Mouse (Mus musculus): ENCODE measurements around the gene 2410137M14Rik. TPM values are rescaled to one million over a fixed set of nuclear protein-coding genes. Genes with fewer than 3 reads are reported as not detected.
"Not testable (repeated sequence)": the region's sequence is repeated elsewhere in the genome, so short reads cannot be mapped to it uniquely, and the experiment has no call there.

2410137M14Rik gene
- polyA plus RNA-seq (2014; fragmentation: Nextera tagmentation; extraction: Ambion mirVana), result not detected in 2 replicates

DNA sequence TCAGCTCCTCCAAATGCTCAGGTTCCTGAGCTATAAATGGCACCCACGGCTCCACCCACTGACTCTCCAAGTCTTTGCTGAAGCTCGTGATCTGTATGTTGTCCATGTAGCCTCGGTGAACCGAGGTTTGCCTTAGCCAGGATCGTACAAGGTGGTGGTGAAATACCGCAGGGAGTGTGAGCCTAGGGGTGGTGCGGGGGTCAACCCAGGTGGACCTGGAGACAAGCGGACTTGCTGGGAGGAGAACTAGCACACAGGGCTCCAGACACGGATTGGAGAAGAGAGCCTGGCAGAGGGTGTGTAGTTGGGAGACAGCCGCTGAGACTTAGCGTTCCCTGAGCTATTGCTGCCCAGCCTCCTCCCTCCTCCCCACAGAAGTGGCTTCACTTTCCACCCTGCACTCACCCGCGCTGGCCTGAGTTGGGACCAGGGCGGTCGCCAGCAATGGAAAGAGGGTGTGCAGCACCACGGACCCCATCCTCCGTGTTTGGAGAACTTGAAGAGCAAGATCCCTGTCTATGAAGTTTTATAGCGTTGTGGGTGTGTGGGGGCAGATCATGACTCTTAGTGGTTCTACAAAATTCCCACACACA lies at the start of gene 2410137M14Rik:
2410137M14Rik (minus strand) TSS at position 17 of the 593 bp plus-strand sequence.
- no peak for ATAC-seq (replicated peaks; ENCODE audit: insufficient number of reproducible peaks, low FRiP score, low TSS enrichment)
- WGBS (ENCODE audit: insufficient replicate concordance), result 4% methylated on average over 18 of the region's 18 CpGs
- H3K4me3 ChIP-seq (ENCODE audit: low read depth, low read length), result peak within 1 kb of the TSS; percentile 32

DNA sequence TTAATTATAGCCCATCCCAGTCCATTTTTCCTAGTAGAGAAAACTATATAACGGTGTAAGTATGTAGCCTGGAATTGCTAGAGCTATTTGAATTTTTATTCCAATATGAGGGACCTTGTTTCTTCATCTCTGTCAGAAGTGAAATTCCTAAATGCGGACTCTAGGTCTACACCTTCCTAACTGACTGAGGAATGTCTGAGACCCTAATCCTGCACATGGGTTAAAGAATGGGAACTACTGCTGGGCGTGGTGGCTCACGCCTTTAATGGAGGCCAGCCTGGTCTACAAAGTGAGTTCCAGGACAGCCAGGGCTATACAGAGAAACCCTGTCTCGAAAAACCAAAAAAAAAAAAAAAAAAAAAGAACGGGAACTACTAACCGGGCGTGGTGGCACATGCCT lies 48.1 kb upstream of the 2410137M14Rik start:
- H3K9ac ChIP-seq (ENCODE audit: low read depth, low read length), result no peak overlapping the region; the same call in 1 of the 2 replicates
- no peaks in the 10 kb centered on the region for H3K4me1 ChIP-seq (ENCODE audit: control insufficient read depth, insufficient read depth, low read length)
- H3K4me3 ChIP-seq (ENCODE audit: low read depth, low read length), result peak overlapping the region; percentile 48
- ATAC-seq (replicated peaks; ENCODE audit: insufficient number of reproducible peaks, low FRiP score, low TSS enrichment), result 0 out of 2 replicates have a peak, but pooled peaks have one; percentile 5
- H3K9me3 ChIP-seq (replicated peaks; ENCODE audit: control insufficient read depth, low read length), result no peaks in the 10 kb centered on the region
- no peaks in the 10 kb centered on the region for H3K36me3 ChIP-seq (ENCODE audit: control insufficient read depth, insufficient read depth, low read length)
- 74% methylated on average over 8 of the region's 8 CpGs for WGBS (ENCODE audit: insufficient replicate concordance)
- H3K27ac ChIP-seq (ENCODE audit: low read depth, low read length), result peak overlapping the region; percentile 97
- peak overlapping the region; percentile 65 for H3K4me2 ChIP-seq
- H3K27me3 ChIP-seq (ENCODE audit: control insufficient read depth, insufficient read depth, low read length), result no peaks in the 10 kb centered on the region

More for the DNA sequence above, at the start of gene 2410137M14Rik:
- Histone ChIP-seq H3K9me3 (replicated peaks; ENCODE audit: control insufficient read depth, low read length) (no peaks in the 10 kb centered on the region), H3K27ac (ENCODE audit: low read depth, low read length) (no peak within 1 kb of the TSS), H3K4me2 (peak within 1 kb of the TSS; percentile 67), H3K27me3 (ENCODE audit: control insufficient read depth, insufficient read depth, low read length) (peaks cover 3% of the 10 kb centered on the region; the same call in 1 of the 2 replicates), H3K9ac (ENCODE audit: low read depth, low read length) (peak within 1 kb of the TSS; percentile 59), H3K36me3 (ENCODE audit: control insufficient read depth, insufficient read depth, low read length) (no peaks in the 10 kb centered on the region), H3K4me1 (ENCODE audit: control insufficient read depth, insufficient read depth, low read length) (peaks cover 4% of the 10 kb centered on the region; the same call in 1 of the 2 replicates)

DNA sequence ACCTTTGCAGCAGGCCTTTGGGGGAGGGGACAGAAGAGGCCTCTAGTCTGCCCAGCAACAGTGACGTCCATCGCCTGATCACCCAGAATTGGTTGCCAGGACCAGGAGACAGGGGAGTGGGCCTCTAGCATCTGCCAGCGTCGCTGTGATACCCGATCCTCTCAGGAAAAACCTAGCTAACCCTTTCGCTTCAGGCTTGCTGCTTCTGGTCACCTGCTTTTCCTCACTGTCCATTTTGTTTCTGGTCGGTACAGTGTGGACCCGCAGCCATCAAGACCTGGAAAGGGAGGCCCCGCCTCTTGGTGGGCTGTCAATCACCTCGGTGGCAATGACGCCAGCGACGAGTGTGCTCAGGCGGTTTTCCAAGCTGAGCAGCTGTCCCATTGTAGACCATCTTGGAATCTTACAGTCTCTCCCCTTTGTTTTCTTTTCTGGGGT lies 47.7 kb upstream of the 2410137M14Rik start:
- H3K27me3 ChIP-seq (ENCODE audit: control insufficient read depth, insufficient read depth, low read length), result no peaks in the 10 kb centered on the region
- H3K27ac ChIP-seq (ENCODE audit: low read depth, low read length), result peak overlapping the region; percentile 97
- peak; percentile 95 for ATAC-seq (replicated peaks; ENCODE audit: insufficient number of reproducible peaks, low FRiP score, low TSS enrichment)
- 0% methylated on average over 14 of the region's 14 CpGs for WGBS (ENCODE audit: insufficient replicate concordance)
- H3K9me3 ChIP-seq (replicated peaks; ENCODE audit: control insufficient read depth, low read length), result no peaks in the 10 kb centered on the region
- peak overlapping the region; percentile 65 for H3K4me2 ChIP-seq
- peak overlapping the region; percentile 48 for H3K4me3 ChIP-seq (ENCODE audit: low read depth, low read length)
- H3K36me3 ChIP-seq (ENCODE audit: control insufficient read depth, insufficient read depth, low read length), result no peaks in the 10 kb centered on the region
- peak overlapping the region; percentile 70; the same call in 1 of the 2 replicates for H3K9ac ChIP-seq (ENCODE audit: low read depth, low read length)
- H3K4me1 ChIP-seq (ENCODE audit: control insufficient read depth, insufficient read depth, low read length), result no peaks in the 10 kb centered on the region

DNA sequence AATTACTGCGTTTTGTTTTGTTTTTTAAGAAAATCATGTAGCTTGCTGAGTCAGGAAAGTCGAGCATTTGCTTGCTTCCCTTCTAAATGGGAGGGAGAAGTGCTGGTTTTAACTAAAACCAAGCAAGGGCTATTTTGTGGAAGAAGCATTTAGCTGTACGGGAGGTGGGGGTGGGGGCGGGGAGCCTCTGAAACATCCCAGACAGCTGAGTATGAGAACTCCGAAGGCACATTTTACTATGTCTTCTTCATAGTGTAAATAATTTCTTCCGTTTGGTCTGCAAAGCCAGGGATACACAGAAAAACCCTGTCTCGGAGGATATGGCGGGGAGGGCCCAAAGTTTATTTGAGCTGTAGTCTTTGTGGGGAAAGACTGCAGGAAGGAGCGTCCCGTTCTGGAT lies 47.2 kb upstream of the 2410137M14Rik start:
- Histone ChIP-seq H3K4me2 (peak overlapping the region; percentile 65), H3K27me3 (ENCODE audit: control insufficient read depth, insufficient read depth, low read length) (no peaks in the 10 kb centered on the region), H3K27ac (ENCODE audit: low read depth, low read length) (peak overlapping the region; percentile 97), H3K4me1 (ENCODE audit: control insufficient read depth, insufficient read depth, low read length) (no peaks in the 10 kb centered on the region), H3K9ac (ENCODE audit: low read depth, low read length) (peak overlapping the region; percentile 70), H3K9me3 (replicated peaks; ENCODE audit: control insufficient read depth, low read length) (no peaks in the 10 kb centered on the region), H3K4me3 (ENCODE audit: low read depth, low read length) (peak overlapping the region; percentile 48), H3K36me3 (ENCODE audit: control insufficient read depth, insufficient read depth, low read length) (no peaks in the 10 kb centered on the region)
- ATAC-seq (replicated peaks; ENCODE audit: insufficient number of reproducible peaks, low FRiP score, low TSS enrichment), result 0 out of 2 replicates have a peak, but pooled peaks have one; percentile 8
- WGBS (ENCODE audit: insufficient replicate concordance), result 5% methylated on average over 10 of the region's 10 CpGs

DNA sequence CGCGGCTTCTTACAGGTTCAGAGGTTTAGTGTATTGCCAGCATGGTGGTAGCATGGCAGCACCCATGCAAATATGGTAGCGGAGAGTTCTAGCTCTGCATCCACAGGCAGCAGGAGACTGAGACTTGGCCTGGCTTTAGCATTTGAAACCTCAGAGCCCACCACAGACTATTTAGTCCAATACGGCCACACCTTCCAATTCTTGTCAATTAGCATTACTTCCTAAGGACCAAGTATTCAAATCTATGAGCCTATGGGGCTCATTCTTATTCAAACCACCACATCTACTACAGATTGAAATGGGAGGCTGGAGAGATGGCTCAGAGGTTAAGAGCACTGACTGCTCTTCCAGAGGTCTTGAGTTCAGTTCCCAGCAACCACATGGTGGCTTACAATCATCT lies 46.4 kb upstream of the 2410137M14Rik start:
- no peak overlapping the region for H3K4me3 ChIP-seq (ENCODE audit: low read depth, low read length)
- no peaks in the 10 kb centered on the region for H3K36me3 ChIP-seq (ENCODE audit: control insufficient read depth, insufficient read depth, low read length)
- H3K4me2 ChIP-seq, result no peak overlapping the region
- H3K27ac ChIP-seq (ENCODE audit: low read depth, low read length), result peak overlapping the region; percentile 97; the same call in 1 of the 2 replicates
- H3K27me3 ChIP-seq (ENCODE audit: control insufficient read depth, insufficient read depth, low read length), result no peaks in the 10 kb centered on the region
- H3K9me3 ChIP-seq (replicated peaks; ENCODE audit: control insufficient read depth, low read length), result no peaks in the 10 kb centered on the region
- no peak for ATAC-seq (replicated peaks; ENCODE audit: insufficient number of reproducible peaks, low FRiP score, low TSS enrichment)
- H3K4me1 ChIP-seq (ENCODE audit: control insufficient read depth, insufficient read depth, low read length), result no peaks in the 10 kb centered on the region
- 94% methylated on average over 4 of the region's 4 CpGs for WGBS (ENCODE audit: insufficient replicate concordance)
- H3K9ac ChIP-seq (ENCODE audit: low read depth, low read length), result no peak overlapping the region

DNA sequence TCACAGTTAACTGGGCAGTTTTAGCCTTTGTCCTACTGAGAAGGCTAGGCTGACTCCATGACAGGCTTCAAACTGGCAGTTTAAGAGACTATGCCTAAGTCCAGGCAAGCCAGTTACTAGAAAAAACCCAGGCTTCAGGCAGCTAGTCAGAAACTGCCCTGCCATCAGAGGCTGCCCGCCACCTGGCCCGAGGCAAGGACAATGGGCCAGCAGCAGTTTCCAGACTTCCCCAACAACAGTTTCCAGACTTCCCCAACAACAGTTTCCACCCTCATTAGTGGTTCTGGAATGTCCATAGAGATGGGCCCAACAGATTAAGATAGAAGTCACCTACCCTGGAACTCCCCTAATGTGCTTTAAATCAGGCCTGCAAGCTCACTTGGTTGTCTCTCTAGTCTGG lies 45.4 kb upstream of the 2410137M14Rik start:
- Histone ChIP-seq H3K4me3 (ENCODE audit: low read depth, low read length) (no peak overlapping the region), H3K27me3 (ENCODE audit: control insufficient read depth, insufficient read depth, low read length) (no peaks in the 10 kb centered on the region), H3K36me3 (ENCODE audit: control insufficient read depth, insufficient read depth, low read length) (no peaks in the 10 kb centered on the region), H3K9me3 (replicated peaks; ENCODE audit: control insufficient read depth, low read length) (no peaks in the 10 kb centered on the region), H3K27ac (ENCODE audit: low read depth, low read length) (no peak overlapping the region), H3K4me2 (no peak overlapping the region), H3K4me1 (ENCODE audit: control insufficient read depth, insufficient read depth, low read length) (no peaks in the 10 kb centered on the region), H3K9ac (ENCODE audit: low read depth, low read length) (no peak overlapping the region)
- WGBS (ENCODE audit: insufficient replicate concordance), result 76% methylated on average over 2 of the region's 2 CpGs
- ATAC-seq (replicated peaks; ENCODE audit: insufficient number of reproducible peaks, low FRiP score, low TSS enrichment), result no peak

DNA sequence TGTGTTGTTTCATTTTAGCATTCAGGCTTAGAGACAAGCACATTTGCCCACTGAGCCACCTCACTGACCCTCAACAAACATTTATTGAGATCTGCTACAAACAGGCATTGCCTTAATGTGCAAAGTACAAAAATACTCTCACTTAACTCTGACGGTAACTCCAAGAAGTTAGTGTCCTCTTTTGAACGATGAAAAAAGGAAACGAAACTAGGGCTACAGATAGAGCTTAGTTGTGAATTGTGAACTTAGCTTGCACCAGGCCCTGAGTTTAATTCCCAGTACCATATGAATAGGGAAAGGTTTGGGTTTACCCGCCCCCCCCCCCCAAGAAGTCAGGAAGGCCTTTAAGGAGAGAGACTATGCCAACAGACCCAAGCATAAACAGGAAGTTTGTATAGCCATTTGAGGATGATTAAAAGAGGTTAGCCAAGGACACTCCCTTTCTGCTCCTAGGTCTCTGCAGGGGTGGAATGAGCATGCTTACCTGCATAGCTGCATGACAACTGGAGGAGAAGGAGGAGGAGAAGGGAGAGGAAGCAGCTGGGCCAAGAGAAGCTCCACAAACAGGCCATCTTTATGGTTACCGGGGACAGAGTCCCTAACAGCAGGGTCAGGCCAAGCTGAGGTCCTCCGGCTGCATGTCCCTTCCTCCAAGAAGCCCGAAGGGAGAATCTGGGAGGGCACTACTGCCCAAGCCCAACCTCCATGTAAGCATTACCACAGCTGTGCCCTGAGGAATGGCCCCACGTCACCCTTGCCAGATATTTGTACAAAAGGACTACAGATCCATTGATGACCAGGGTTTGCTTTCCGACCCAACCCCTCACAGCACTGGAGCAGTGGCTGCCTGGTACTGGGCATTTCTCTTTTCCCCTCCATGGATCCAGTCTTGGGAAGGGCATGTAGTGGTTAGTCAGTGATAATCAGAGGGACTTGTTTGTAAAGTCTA lies 41.9 kb upstream of the 2410137M14Rik start, which contains the start of gene Mog:
Mog (minus strand) TSS at position 771 of the 949 bp plus-strand sequence.
- Histone ChIP-seq H3K9ac (ENCODE audit: low read depth, low read length) (no peak within 1 kb of the TSS), H3K27ac (ENCODE audit: low read depth, low read length) (no peak within 1 kb of the TSS), H3K9me3 (replicated peaks; ENCODE audit: control insufficient read depth, low read length) (no peaks in the 10 kb centered on the region), H3K4me2 (no peak within 1 kb of the TSS), H3K4me3 (ENCODE audit: low read depth, low read length) (no peak within 1 kb of the TSS), H3K4me1 (ENCODE audit: control insufficient read depth, insufficient read depth, low read length) (no peaks in the 10 kb centered on the region), H3K36me3 (ENCODE audit: control insufficient read depth, insufficient read depth, low read length) (no peaks in the 10 kb centered on the region), H3K27me3 (ENCODE audit: control insufficient read depth, insufficient read depth, low read length) (no peaks in the 10 kb centered on the region)
- 66% methylated on average over 9 of the region's 9 CpGs for WGBS (ENCODE audit: insufficient replicate concordance)
- ATAC-seq (replicated peaks; ENCODE audit: insufficient number of reproducible peaks, low FRiP score, low TSS enrichment), result no peak

DNA sequence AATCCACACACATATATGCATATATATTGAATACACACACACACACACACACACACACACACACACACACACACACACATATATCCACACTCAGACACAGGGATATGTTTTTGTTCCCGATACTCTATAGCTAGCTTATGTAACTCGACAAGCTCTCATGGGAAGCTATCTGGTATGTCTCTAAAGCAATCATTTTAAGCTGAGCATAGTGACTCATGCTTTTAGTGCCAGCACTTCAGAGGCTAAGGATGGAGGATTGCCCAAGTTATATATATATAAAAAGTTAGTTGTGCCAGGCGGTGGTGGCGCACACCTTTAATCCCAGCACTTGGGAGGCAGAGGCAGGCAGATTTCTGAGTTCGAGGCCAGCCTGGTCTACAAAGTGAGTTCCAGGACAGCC lies 38.2 kb upstream of the 2410137M14Rik start:
- not testable (repeated sequence) for H3K9me3 ChIP-seq (replicated peaks; ENCODE audit: control insufficient read depth, low read length); H3K27me3 ChIP-seq (ENCODE audit: control insufficient read depth, insufficient read depth, low read length); ATAC-seq (replicated peaks; ENCODE audit: insufficient number of reproducible peaks, low FRiP score, low TSS enrichment); H3K4me2 ChIP-seq; H3K36me3 ChIP-seq (ENCODE audit: control insufficient read depth, insufficient read depth, low read length); H3K4me1 ChIP-seq (ENCODE audit: control insufficient read depth, insufficient read depth, low read length); H3K4me3 ChIP-seq (ENCODE audit: low read depth, low read length); H3K27ac ChIP-seq (ENCODE audit: low read depth, low read length); H3K9ac ChIP-seq (ENCODE audit: low read depth, low read length)
- 81% methylated on average over 5 of the region's 5 CpGs for whole genome bisulfite sequencing (ENCODE audit: insufficient replicate concordance)

All from heart, embryonic 11.5 days (tissue).